Comparison of ENCODE assay signal across 27 mouse cellular contexts in genomic region chr4:70463302-70463701, GRCm38 (mm10).
"Had no signal": no experiment of that assay in that cellular context is flagged by ENCODE, and none has a peak within 500 bp of the region (broad histone marks: within the 10 kb centered on the region; RNA-seq: fewer than 3 reads in every experiment).

No protein-coding gene starts in this region.

- H3K4me2 ChIP-seq: heart, embryonic 12.5 days; hindbrain, embryonic 12.5 days; hindbrain, embryonic 14.5 days; intestine, embryonic 15.5 days; kidney, embryonic 15.5 days; limb, embryonic 13.5 days; limb, embryonic 15.5 days; liver, embryonic 12.5 days had no signal

- H3K27ac ChIP-seq: gastrocnemius, adult 2 months; heart, embryonic 10.5 days; hindbrain, embryonic 10.5 days; hindbrain, embryonic 12.5 days; hindbrain, embryonic 14.5 days; intestine, embryonic 15.5 days; kidney, embryonic 15.5 days; kidney, postnatal 0 days; limb, embryonic 13.5 days; limb, embryonic 15.5 days; liver, embryonic 12.5 days; liver, embryonic 14.5 days had no signal

- H3K4me1 ChIP-seq: heart, embryonic 10.5 days; heart, embryonic 12.5 days; hindbrain, embryonic 10.5 days; hindbrain, embryonic 12.5 days; intestine, embryonic 15.5 days; kidney, embryonic 15.5 days; limb, embryonic 13.5 days; limb, embryonic 15.5 days; liver, embryonic 12.5 days had no signal

- H3K36me3 ChIP-seq: heart, embryonic 10.5 days; heart, embryonic 12.5 days; intestine, embryonic 15.5 days; kidney, embryonic 15.5 days; limb, embryonic 13.5 days; limb, embryonic 15.5 days; liver, embryonic 12.5 days had no signal

- H3K27me3 ChIP-seq: heart, embryonic 12.5 days; hindbrain, embryonic 12.5 days; intestine, embryonic 15.5 days; kidney, embryonic 15.5 days; limb, embryonic 13.5 days; limb, embryonic 15.5 days; liver, embryonic 12.5 days had no signal

- DNase-seq: gastrocnemius, adult 2 months; gastrocnemius, postnatal 10 days; gastrocnemius, postnatal 25 days; heart, adult 18-20 months; heart, postnatal 10 days; heart, postnatal 4 days; kidney, adult 11 months; kidney, adult 2 months; kidney, adult 9 months; kidney, postnatal 14 days; kidney, postnatal 36 days; layer of hippocampus, postnatal 36 days; left cerebral cortex, postnatal 4 days had no signal

- H3K4me3 ChIP-seq: gastrocnemius, adult 2 months; heart, embryonic 10.5 days; heart, embryonic 12.5 days; hindbrain, embryonic 10.5 days; hindbrain, embryonic 12.5 days; intestine, embryonic 15.5 days; kidney, embryonic 15.5 days; limb, embryonic 13.5 days; limb, embryonic 15.5 days; liver, embryonic 12.5 days had no signal

- H3K9ac ChIP-seq: heart, embryonic 12.5 days; hindbrain, embryonic 12.5 days; hindbrain, embryonic 14.5 days; intestine, embryonic 15.5 days; kidney, embryonic 15.5 days; limb, embryonic 13.5 days; limb, embryonic 15.5 days; liver, embryonic 12.5 days; liver, embryonic 14.5 days had no signal

- H3K9me3 ChIP-seq: heart, embryonic 10.5 days; heart, embryonic 12.5 days; hindbrain, embryonic 10.5 days; hindbrain, embryonic 12.5 days; intestine, embryonic 15.5 days; kidney, embryonic 15.5 days; limb, embryonic 13.5 days; limb, embryonic 15.5 days; liver, embryonic 12.5 days had no signal

- ATAC-seq: hindbrain, embryonic 16.5 days; inflammation-experienced regulatory T-cells, adult 6 months; intestine, embryonic 15.5 days; liver, embryonic 12.5 days had no signal
